Mouse (Mus musculus) gastrocnemius, postnatal 14 days (tissue): Measurements from ENCODE around the gene Eif2ak3. TPM values are rescaled to one million over a fixed set of nuclear protein-coding genes. Genes with fewer than 3 reads are reported as not detected.

Experiments
- DNase-seq: peaks from one replicate; pipeline ENCODE4 v3.0.0; 2021; ENCODE audit warnings: mixed read lengths
- intact Hi-C: fragments of 180-260 bp; cut with DNase I; formaldehyde crosslinking; loops from one replicate; pipeline ENCODE4 v1.15.1; 2025; ENCODE audit warnings: low total_unique reads
- total RNA-seq, 2 experiments: library from RNA; stranded (reverse); gene quantifications; 2 replicates each; pipeline ENCODE4 v1.2.3; 2021

The Eif2ak3 gene
- total RNA-seq, 2 experiments from 2014 or later: 7.0 to 9.5 TPM

DNA sequence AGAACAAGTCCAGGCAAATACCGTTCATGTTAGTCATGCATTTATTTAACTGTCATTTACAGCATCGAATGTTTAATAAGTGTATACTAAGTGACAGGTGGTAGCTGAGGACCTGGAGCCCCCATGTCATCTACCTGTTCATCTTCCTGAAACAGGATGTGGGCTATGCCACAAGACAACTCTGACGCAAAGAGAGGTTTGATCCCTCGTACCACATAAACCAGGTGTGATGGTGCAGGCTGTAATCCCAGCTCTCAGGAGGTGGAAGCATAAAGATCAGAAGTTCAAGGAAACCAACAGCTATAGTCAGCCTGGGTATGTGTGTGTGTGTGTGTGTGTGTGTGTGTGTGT lies 19.4 kb upstream of the Eif2ak3 start:
- DNase-seq: no peak
- intact Hi-C loops: no loop called here

DNA sequence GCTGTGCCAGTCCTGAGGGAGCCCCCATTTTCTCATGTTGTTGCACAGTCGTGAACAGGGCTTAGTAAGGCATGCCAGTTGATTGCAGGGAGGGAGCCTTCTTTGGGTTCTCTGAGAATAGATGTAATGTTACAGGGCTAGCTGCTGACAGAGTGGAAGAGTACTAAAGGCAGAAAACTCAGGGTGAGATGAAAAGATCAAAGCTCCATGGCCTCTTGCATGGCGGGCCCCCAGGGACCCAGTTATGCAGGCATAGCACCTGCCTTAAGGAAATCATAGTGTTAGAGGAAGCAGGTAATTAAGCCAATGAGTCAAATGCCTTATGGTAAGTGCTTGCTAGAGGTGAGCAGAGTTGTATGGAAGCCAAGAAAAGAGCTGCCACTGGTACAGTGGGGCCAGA lies 14.9 kb upstream of the Eif2ak3 start:
- DNase-seq: no peak

DNA sequence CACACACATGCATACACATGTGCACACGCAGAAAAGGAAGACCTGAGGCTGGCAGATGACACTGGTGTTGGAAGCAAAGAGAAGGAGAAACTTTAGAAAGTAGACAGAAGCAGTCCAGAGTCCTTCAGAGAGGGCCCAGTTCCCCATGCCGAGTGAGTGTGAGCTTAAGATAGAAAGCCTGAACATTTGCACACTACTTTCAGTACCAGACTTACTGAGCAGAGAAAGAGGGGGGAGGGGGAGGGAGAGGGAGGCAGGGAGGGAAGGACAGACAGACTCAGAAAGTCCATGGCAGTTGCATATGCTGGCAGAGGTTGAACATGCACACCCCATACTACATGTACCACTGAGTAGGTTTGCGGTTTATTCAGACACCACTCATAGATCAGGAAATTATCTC lies 13.8 kb upstream of the Eif2ak3 start:
- DNase-seq: no peak

More for the DNA sequence above, 14.9 kb upstream of the Eif2ak3 start:
- intact Hi-C loops: no loop called here

DNA sequence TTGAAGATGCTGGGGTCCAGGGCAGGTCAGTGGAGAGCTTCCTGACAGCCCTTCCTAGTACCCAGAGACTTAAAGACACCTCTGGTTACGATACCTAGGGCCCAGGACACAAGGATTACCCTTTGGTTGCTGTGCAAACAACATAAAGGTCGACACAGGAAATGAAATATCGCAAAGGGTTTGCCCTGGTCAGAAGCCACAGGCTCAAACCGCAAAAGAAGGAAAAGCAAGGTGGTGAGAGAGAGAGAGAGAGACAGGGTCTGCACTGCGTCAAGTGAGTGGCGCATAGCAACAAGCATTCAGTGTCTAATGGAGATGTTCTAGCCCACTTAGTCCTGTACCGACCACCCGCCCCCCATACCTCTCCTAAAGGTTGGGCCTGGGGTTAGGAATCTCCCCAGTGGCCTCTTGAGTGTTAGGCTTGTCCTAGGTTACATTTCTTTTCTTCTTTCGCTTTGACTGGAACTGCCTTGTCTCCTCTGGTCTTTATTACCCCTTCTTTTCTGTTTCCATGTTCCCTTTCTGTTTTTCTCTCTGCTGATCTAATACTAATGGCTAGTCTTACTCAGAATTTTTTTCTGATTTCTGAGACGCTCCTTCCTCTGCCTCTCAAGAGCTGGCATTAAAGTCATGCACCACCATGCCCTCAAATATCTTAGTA lies 13.0 kb upstream of the Eif2ak3 start:
- DNase-seq: no peak
- intact Hi-C loops: no loop called here

More for the DNA sequence above, 13.8 kb upstream of the Eif2ak3 start:
- intact Hi-C loops: no loop called here

DNA sequence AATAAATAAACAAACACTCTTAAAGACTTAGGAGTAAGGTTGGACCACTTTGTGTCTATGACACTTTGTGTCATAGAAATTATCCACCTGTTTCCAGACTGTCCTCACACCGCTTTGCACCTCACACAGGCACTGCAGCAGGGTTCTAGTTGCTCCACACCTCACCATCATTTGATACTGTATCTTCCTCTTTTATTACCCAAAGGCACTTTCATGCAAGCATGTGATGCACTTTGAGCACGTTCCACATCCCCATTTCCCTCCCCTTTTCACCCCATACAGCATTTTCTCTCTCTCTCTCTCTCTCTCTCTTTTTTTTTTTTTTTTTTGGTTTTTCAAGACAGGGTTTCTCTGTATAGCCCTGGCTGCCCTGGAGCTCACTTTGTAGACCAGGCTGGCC lies 7.0 kb upstream of the Eif2ak3 start:
- intact Hi-C loops: no loop called here
- DNase-seq: no peak

DNA sequence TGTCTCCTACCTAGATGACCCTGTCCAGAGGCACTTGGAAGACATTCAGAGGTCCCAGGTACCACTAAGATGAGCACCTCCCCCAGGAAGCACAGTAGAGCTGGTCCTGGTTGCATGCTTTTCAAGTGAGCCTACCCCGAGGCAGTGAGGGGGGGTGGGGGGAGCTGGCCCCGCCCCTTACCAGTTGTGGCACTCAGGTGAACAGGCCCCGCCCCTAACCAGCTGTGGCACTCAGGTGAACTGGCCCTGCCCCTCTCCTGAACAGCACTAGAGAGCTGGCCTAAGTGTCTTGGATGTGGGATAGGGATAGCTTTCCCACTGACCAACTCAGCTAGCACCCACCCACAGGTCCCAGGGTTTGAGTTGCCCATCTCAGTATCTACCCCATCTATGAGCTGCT lies 5.8 kb upstream of the Eif2ak3 start:
- intact Hi-C loops: no loop called here
- no peak for DNase-seq

DNA sequence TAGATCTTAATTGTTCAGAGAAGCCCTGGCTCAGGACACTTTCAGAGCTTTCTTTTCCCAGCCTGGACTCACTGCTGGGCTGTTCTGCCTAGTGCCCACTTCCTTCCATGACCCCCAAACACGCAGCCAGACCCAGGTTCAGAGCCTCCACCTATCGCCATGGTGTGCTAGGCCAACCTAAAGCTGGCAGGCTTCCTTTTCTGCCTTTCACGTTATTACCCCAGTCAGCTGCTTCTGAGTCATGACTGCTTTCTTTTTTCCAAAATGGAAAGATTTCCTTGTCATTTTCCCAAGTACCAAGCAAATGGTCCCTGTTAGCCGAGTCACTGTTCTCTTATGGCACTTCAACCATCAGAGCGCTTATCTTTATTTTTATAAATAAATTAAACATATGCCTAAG lies 4.0 kb upstream of the Eif2ak3 start:
- DNase-seq: no peak
- intact Hi-C loops: no loop called here

DNA sequence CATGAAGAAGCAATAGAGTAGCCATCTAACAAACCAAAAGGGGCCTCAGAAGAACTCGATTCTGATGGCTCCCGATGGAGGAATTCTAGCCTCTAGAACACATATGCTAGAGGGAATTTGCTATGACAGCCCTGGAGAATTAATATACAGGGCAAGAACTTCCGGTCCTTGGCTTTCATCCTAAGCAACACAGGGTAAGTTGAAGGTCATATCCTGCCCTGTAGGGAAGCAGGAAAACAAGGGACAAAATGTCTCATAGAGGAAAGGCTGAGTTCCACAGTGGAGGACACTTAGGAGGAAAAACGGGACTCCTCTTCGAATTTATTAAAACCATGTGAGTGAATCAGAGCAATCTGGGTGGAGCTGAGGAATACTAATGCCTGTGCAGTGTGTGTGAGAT lies 1.3 kb upstream of the Eif2ak3 start:
- intact Hi-C loops: no loop called here
- DNase-seq: no peak

DNA sequence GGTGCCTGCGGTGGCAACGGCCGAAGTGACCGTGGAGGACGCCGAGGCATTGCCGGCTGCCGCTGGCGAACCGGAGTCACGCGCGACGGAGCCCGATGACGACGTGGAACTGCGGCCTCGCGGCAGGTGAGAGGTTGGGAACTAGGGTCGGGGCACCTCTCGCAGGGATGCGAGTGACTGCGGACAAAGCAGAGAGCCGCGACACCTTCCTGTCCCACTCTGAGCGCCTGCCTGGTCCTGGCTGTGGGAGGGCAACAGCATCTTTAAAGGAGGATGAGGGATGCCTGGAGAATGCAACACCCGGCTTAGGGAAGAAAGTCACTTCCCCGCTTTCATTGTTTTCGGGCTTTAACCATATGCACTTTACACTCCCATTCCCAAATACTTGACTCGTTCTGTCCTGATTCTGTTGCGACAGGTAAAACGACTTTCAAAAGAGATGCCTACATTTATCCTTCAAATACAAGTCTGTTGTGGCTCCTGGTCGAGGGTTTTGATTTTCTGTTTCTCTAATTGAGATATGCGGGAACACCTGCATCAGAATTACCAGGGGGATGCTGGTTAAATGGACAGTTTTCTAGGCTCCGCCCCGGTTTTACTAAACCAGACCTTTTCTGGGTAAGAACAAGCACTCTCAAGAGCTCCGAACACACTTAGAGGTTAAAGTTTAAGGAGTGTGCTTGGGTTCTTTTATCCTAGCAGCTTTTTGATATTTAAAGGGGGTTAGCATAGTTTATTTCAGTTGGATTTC lies 756 bp downstream of the Eif2ak3 start:
- peak; percentile 14 for DNase-seq
- intact Hi-C loops: no loop called here

DNA sequence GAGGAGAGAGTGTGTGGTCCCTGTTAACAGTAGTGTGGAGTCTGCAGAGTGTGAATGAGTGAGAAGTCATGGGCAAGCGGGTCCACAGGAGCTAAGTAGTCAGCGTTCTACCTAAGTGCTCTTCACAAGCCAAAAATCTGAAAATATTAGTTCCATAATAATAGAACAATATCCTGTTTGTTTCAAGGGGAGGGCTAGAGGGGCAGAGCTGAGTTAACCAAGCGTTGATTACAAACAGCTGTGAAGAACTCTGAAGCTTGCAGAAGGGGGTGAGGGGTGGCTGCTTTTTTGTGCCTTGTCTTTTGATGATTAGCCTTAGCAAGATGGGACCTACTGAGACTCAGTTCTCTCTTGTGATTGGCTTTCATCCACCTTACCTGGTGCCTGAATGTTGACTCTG lies 3.1 kb downstream of the Eif2ak3 start:
- intact Hi-C loops: no loop called here
- DNase-seq: no peak

DNA sequence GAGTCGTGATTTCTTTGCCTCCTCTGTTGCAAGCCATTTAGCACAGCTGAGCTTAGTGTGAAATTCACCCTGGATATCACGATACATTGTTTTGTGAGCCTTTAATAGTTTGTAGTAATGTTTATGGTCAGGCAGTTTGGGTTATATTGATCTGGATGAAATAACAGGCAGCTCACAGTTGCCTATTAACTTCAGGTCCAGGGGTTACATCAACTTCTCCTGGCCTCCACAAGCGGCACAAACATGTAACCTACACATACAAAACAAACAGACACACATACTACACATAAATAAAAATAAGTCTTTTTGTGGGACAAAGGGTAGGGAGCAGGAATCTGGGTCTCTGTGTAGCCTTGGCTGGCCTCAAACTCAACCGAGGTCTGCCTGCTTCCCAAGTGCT lies 9.1 kb downstream of the Eif2ak3 start:
- intact Hi-C loops: no loop called here
- DNase-seq: no peak

DNA sequence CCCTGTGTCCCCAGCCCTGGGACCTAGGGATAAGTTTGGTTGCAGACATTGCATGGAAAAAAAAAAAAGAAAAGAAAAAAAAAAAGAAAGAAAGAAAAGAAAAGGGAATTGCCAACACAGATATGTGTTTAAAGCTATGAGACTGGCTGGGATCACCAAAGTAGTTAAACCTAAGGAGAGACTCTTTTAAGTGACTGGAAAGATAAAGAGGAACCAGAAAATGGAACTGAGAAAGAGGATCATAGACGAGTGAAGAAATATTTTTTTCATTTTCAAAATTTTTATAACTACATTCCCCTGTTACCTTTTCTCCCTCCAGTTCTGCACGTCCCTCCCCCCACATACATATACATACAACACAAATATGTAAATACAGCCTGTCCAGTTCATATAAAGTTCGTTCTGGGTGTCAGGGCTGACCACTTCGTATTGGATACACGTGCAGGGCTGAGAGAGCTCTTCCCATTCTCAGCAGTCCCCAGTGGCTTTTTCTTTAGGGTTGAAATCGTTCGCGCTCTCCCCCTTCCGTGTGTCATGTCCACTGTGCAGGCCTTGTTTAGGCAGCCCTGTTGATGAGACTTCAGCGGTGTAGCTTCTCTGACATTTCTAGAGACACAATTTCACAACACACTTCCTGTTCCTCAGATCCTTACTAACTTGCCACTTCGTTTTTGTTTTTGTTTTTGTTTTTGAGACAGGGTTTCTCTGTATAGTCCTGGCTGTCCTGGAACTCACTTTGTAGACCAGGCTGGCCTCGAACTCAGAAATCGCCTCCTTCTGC lies 11.4 kb downstream of the Eif2ak3 start:
- no peak for DNase-seq
- intact Hi-C loops: no loop called here

DNA sequence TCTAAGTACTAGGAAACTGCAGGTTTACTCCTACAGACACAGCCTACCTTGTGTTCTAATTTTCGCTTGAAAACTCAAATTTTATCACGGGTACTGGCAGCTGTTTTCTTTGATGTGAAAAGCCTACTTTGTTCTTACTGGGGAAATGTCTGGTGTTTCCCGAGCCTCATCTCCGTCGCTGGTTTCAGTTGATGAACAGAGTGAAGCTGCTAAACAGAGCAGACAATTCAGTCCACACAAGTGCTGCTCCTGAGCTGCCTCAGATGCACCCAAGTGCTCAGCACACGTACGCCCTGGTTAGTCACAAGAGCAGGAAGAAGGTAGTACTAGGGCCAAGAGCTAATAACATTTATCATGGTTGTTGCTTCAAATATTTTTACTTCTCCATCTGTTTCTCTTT lies 18.4 kb downstream of the Eif2ak3 start:
- DNase-seq: no peak
- intact Hi-C loops: no loop called here

DNA sequence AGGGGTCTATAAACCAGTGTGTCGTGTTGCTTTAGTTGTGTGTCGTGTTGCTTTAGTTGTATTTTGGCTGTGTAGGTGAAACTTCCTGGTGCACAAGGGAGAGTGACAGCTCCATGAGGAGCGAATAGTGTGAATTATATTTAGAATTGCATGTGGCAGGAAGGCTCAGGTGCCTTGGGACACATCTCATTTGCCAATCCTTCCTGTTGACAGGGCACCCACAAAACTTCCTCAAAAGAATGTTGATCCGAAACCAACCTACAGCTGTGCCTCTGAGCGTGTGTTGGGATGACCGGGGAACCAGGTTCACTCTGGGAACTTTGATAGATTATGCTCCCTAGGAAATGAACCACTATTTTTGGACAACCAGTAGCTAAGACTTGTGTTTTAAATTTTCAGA lies 20.0 kb downstream of the Eif2ak3 start:
- intact Hi-C loops: no loop called here
- DNase-seq: no peak

DNA sequence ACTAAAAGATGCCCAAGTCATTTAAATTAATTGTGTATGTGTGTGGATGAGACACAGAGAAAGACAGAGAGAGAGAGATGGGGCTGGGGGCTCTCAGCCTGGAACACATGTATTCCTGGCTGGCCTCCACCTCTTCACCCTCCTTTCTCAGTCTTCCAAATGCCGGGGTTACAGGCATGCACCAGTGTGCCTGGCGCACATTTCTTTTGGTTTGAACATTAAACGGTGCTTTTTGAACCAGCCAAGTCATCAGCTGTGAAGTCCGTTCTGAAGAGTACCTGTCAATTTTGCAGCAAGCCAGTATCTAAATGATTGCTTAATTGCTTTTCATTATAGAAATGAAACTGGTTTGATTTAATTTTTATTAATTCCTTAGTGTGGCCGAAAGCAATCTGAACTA lies 22.4 kb downstream of the Eif2ak3 start:
- DNase-seq: no peak
- intact Hi-C loops: no loop called here

DNA sequence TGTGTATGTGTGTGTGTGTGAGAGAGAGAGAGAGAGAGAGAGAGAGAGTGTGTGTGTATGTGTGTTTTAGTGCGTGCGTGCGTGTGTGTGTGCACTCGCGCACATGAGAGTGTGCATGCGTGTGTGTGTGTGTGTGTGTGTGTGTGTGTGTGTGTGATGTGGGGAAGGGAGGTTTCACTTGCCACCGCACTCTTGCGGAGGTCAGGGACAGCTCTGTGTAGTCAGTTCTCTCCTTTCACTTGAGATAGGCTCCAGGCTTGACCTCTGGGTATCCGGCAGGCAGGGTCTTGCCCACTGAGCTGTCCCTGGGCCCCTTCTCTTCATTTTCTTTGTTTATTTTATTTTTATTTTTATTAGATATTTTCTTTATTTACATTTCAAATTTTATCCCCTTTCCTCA lies 23.0 kb downstream of the Eif2ak3 start:
- intact Hi-C loops: no loop called here
- no peak for DNase-seq

DNA sequence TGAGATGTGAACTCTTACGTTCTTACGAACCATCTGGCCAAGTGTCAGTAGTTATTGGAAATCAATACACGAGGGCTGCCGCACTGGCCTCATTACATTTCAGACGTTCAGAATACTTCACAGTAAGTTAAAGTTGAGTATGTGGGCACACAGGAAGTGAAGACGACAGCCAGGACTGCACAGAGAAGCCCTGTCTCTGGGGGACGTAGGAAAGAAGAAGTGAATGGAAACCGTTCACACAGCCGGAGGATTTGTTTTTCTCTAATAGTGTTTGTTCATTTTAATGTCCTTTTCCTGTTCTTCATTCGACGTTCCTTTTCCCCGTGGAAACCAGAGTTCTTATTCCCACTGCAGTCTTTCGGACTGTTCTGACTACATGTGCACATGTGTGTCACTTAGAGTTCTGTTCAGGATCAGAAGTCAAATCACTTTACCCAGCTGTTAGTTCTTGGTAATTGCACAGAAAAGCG lies 27.2 kb downstream of the Eif2ak3 start:
- intact Hi-C loops: no loop called here

DNA sequence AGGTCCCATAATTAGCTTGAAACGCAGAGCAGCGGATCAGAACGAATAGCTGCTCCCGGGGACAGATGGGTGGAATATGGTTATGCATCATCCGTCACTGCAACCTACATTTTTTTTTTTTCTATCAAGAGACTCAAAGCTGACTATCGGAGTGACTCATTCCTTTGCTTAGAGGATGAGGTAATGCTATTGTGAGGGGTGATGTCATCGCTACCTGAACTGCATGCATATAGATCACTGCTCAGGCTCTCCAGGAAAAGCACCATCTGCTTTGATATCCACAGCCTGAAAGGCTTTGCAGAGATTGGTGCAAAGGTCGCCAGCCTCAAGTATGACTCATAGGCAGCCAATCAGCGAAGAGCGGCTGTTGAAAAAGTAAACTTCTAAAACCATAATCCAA lies 27.8 kb downstream of the Eif2ak3 start:
- intact Hi-C loops: no loop called here
- no peak for DNase-seq

More for the DNA sequence above, 27.2 kb downstream of the Eif2ak3 start:
- DNase-seq: no peak

DNA sequence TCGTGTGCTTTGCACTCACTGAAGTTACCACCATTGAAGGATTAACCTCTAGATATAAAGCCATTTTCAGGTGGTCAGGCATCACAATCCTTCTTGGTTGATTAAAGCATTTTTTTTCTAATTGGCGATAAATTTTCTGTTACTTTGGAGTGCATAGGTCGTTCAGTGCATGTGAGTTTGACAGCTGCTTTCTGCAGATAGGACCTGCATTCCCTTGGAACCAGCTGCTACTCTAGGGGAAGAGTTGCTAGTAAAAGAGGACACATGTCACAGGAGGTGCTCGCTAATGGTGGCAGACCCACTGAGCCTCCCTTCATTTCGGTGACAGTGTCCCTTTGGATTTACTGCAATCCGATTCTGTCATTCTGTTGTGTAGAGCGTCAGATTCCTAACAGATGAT lies 28.3 kb downstream of the Eif2ak3 start:
- no peak for DNase-seq
- intact Hi-C loops: no loop called here

DNA sequence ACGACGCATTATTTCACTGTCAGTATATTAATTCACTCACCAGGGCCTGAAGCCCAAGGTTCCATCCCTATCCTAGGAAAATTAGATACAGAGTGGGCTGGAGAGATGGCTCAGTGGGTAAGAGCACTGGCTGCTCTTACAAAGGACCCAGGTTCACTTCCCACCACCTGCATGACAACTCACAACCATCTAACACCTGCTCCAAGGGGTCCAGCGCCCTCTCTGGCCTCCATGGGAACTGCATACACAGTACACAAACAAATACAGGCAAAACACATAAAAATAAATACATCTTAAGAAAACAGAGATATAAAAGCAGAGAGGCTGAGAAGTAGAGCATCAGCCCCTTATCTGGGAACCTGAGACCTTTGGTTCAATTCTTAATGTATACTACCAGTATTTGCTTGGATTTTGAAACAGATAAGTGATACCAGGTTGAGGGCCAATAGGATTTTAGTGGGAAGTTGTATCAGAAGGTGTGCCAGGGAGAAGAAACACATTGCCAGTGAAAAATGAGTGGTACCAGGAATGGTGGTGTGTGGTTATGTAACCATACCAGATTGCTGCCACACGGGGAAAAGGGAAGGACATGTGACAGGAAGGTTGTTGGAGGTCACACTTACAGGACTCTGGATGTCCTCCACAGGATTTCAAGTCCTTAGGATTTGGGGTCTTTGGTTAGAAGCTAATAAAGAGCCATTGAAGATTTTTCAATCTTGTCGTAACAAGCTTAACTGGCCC lies 29.9 kb downstream of the Eif2ak3 start:
- intact Hi-C loops: no loop called here
- DNase-seq: no peak
